Mouse (Mus musculus) bone marrow, adult 2 months (tissue): ENCODE results near the gene Aadacl4. TPM values are rescaled to one million over a fixed set of nuclear protein-coding genes. Genes with fewer than 3 reads are reported as not detected.
"Not testable (repeated sequence)": the region's sequence is repeated elsewhere in the genome, so short reads cannot be mapped to it uniquely, and the experiment has no call there.

Experiments used
- H3K27ac ChIP-seq: fragments of 200-500 bp; 2 replicates; pipeline ENCODE4 v1.5.1; 2012; ENCODE audit warnings: low read depth, mild to moderate bottlenecking, control low read depth, inconsistent platforms, low read length; ENCODE audit not compliant: control insufficient read depth, poor library complexity, insufficient read depth
- H3K4me1 ChIP-seq: fragments of 200-500 bp; 2 replicates; pipeline ENCODE4 v1.6.1; 2011; ENCODE audit warnings: low read length; ENCODE audit not compliant: control insufficient read depth, insufficient read depth
- H3K4me3 ChIP-seq: fragments of 200-500 bp; replicated peaks from 2 replicates; pipeline ENCODE3; 2011; ENCODE audit warnings: mild to moderate bottlenecking, low read depth, low read length, control low read depth; ENCODE audit not compliant: control insufficient read depth
- CTCF ChIP-seq: fragments of 200-500 bp; IDR thresholded peaks from 2 replicates; pipeline ENCODE4 v1.5.1; 2011; ENCODE audit warnings: low read length, control low read depth; ENCODE audit not compliant: control insufficient read depth, insufficient read depth
- POLR2A ChIP-seq: fragments of 200-500 bp; IDR thresholded peaks from 2 replicates; pipeline ENCODE4 v1.6.1; 2011; ENCODE audit warnings: low read depth, mild to moderate bottlenecking, control low read depth, low read length, borderline replicate concordance; ENCODE audit not compliant: control insufficient read depth
- WGBS: fragments of 180-500 bp; shearing (Covaris S2); methylation state at CpG from one replicate; pipeline ENCODE4 v1.1.7; 2018; 5-methylcytosine and 5-hydroxymethylcytosine counted together
- polyA plus RNA-seq: library from polyadenylated mRNA; stranded (reverse); fragments of >200 nt; gene quantifications from 2 replicates; pipeline ENCODE4 v1.2.4, GENCODE M21; 2011; ENCODE audit warnings: low replicate concordance; ENCODE audit not compliant: missing spikeins, insufficient read depth, insufficient read length

Aadacl4 gene
- polyA plus RNA-seq = not detected in 2 replicates

GRCm38 (mm10) chr4:144613407-144613806 lies at the start of gene Aadacl4:
Gene Aadacl4 (plus strand): TSS chr4:144613707.
- 32% methylated on average over 1 of the region's 1 CpGs for WGBS
- Histone ChIP-seq H3K4me3 (no peak within 1 kb of the TSS), H3K27ac (no peak within 1 kb of the TSS), H3K4me1 (no peaks in the 10 kb centered on the region)
- TF ChIP-seq POLR2A (no peak), CTCF (no peak)

DNA sequence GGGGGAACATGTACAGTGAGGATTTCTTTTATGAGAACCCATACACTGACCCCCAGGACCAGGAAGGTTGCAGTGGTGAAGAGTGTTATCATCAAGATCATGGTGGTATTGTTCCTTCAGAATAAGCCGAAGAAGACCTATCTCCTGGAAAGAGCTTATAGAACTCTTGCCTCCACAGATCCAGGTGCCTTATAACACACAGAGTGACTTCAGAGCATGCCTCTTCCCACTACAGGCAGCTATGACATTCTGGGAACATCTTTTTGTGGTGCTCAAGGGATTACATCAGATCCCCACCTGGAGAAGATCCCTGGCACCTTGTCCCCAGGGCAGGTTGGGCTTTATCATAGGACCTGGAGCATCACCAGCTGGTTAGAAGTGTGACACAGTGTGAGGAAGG lies 48.5 kb upstream of the Aadacl4 start, which contains the start of gene Gm13124:
TSS of gene Gm13124 (minus strand) at position 101 of the 400 bp plus-strand sequence.
- whole genome bisulfite sequencing = 92% methylated on average over 1 of the region's 1 CpGs
- H3K27ac ChIP-seq = no peak within 1 kb of the TSS
- no peak for TF ChIP-seq CTCF
- no peak for TF ChIP-seq POLR2A
- H3K4me1 ChIP-seq = no peaks in the 10 kb centered on the region
- H3K4me3 ChIP-seq = no peak within 1 kb of the TSS

DNA sequence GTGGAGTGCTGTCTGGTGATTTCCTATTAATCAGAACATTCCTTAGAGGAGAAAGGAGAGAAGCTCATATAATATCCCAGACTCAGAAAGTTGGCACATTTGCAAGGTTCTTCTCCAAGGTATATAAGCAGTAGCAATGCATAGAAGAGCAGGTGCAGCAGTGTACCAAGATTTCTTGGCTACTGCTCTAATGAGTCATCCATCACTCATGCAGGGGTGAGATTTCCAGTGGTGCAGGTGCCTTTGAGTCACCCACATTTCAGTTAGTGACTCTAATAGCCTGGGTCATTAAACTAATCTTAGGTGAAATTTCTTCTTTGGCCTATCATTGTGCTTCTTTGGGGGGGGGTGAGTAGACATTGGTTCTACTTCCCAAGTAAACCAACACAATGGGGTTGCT lies 45.8 kb upstream of the Aadacl4 start:
- TF ChIP-seq POLR2A (no peak), CTCF (no peak)
- Histone ChIP-seq H3K4me3 (no peak overlapping the region), H3K4me1 (no peaks in the 10 kb centered on the region), H3K27ac (no peak overlapping the region)

- WGBS = 81% methylated on average over 14 of the region's 16 CpGs
- not testable (repeated sequence) for H3K4me1 ChIP-seq, H3K27ac ChIP-seq, H3K4me3 ChIP-seq
Measured at GRCm38 (mm10) chr4:144586207-144586606, 27.3 kb upstream of the Aadacl4 start.

GRCm38 (mm10) chr4:144592790-144593189 lies 20.7 kb upstream of the Aadacl4 start:
- H3K27ac ChIP-seq = no peak overlapping the region
- no peak overlapping the region for H3K4me3 ChIP-seq
- TF ChIP-seq CTCF (no peak), POLR2A (no peak)
- no peaks in the 10 kb centered on the region for H3K4me1 ChIP-seq

DNA sequence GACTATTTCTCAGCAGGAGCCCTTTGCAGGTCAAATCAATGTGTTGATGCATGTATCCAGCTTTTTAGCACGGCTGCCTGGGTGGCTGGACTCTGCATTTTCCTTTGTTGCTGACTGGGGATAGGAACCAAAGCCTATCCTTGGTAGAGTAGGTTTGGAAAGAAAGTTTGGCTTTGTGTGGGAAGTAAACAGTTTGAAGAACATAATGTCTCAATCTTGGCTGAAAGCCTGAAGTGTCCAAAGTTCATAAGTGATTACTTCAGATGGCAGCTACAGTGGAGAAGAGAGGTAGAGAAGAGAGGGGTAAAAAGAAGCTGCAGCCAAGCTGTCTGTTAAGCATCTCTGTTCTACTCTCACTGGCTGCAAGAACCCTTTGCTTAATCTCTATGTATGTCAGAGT lies 1.1 kb downstream of the Aadacl4 start:
- no peak for TF ChIP-seq POLR2A
- no peak for TF ChIP-seq CTCF
- no peak overlapping the region for H3K27ac ChIP-seq
- 52% methylated on average over 1 of the region's 1 CpGs for WGBS
- no peaks in the 10 kb centered on the region for H3K4me1 ChIP-seq
- H3K4me3 ChIP-seq = no peak overlapping the region

DNA sequence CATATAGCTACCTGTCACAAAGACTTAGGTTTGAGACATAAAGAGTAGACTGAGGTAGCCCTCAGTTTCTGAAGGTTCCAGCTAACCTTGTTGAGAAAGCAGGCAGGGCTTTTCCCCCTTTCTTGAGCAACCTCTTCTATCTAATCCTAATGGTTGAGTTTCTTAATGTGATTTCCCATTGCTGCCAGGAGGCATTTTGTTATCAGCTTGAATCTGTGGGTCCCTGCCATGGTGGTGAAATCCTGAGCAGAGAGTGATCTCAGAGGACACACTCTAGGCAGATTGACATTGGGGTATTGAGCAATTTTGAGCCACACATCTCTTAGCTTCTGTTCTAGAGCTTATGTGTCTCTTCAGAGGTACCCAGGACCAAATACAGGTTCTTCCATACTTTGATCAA lies 24.8 kb downstream of the Aadacl4 start:
- Histone ChIP-seq H3K4me1 (no peaks in the 10 kb centered on the region), H3K27ac (no peak overlapping the region), H3K4me3 (no peak overlapping the region)
- TF ChIP-seq POLR2A (no peak), CTCF (no peak)

Other genes starting within 250 kb of the Aadacl4 start
- gene Pramef20, start 235.8 kb upstream of the Aadacl4 start, polyA plus RNA-seq = not detected in 2 replicates
- gene Pramef12, start 205.2 kb upstream of the Aadacl4 start, polyA plus RNA-seq = 2.0 TPM in 1 of 2 replicates, not detected in the other
- gene 1700012P22Rik, start 174.9 kb upstream of the Aadacl4 start, polyA plus RNA-seq = not detected in 2 replicates
- not detected in 2 replicates for gene Gm9944, start 160.4 kb upstream of the Aadacl4 start, polyA plus RNA-seq
- not detected in 2 replicates for gene Aadacl3, start 150.0 kb upstream of the Aadacl4 start, polyA plus RNA-seq
- gene 9430007A20Rik, start 93.9 kb upstream of the Aadacl4 start, polyA plus RNA-seq = not detected in 2 replicates
- not detected in 2 replicates for gene Gm13124, start 48.6 kb upstream of the Aadacl4 start, polyA plus RNA-seq
- not detected in 2 replicates for gene Gm436, start 72.7 kb downstream of the Aadacl4 start, polyA plus RNA-seq
- gene Gm13178, start 107.7 kb downstream of the Aadacl4 start, polyA plus RNA-seq = not detected in 2 replicates
- not detected in 2 replicates for gene Gm438, start 172.9 kb downstream of the Aadacl4 start, polyA plus RNA-seq